ENCODE assay signal across 35 mouse cellular contexts in the genomic region with DNA sequence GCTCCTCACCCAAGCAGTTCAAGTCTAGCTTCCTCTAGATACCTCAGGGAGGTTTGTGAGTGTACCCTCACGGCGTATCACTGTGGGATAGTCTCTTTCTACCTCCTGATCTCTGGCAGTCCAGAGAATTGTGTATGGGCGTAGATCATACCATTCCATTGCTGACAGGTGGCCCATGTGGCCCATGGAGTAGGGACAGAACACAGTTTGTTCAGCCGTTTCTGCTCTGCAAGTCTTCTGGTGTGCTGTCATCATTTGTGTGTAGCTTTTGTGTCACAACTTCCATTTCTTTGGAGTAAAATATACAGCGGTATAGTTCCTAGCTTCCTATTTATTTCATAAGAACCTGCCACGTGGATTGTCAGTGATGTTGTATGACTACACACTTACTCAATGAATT.
"Had no signal": no experiment of that assay in that cellular context is flagged by ENCODE, and none has a peak within 500 bp of the region (broad histone marks: within the 10 kb centered on the region; RNA-seq: fewer than 3 reads in every experiment).

No protein-coding gene starts in this region.

- H3K27me3 ChIP-seq: heart, embryonic 12.5 days; heart, embryonic 13.5 days; heart, embryonic 15.5 days; hindbrain, embryonic 12.5 days; hindbrain, embryonic 13.5 days; hindbrain, embryonic 15.5 days; intestine, embryonic 15.5 days; kidney, embryonic 15.5 days had no signal

- H3K36me3 ChIP-seq: heart, embryonic 12.5 days; heart, embryonic 13.5 days; heart, embryonic 15.5 days; hindbrain, embryonic 12.5 days; hindbrain, embryonic 13.5 days; hindbrain, embryonic 15.5 days; intestine, embryonic 15.5 days had no signal

- H3K9ac ChIP-seq: heart, embryonic 12.5 days; heart, embryonic 13.5 days; heart, embryonic 15.5 days; hindbrain, embryonic 12.5 days; hindbrain, embryonic 13.5 days; hindbrain, embryonic 14.5 days; hindbrain, embryonic 15.5 days; intestine, embryonic 15.5 days; kidney, embryonic 15.5 days had no signal

- H3K4me3 ChIP-seq: heart, embryonic 10.5 days; heart, embryonic 12.5 days; heart, embryonic 13.5 days; heart, embryonic 15.5 days; hindbrain, embryonic 10.5 days; hindbrain, embryonic 12.5 days; hindbrain, embryonic 13.5 days; hindbrain, embryonic 15.5 days; intestine, embryonic 15.5 days; kidney, embryonic 15.5 days; layer of hippocampus, adult 2 months had no signal

- DNase-seq: heart, postnatal 10 days; heart, postnatal 14 days; heart, postnatal 36 days; heart, postnatal 4 days; kidney, adult 11 months; kidney, adult 18-20 months; kidney, adult 2 months; kidney, adult 8-10 months; kidney, adult 9 months; kidney, postnatal 10 days; kidney, postnatal 14 days; kidney, postnatal 25 days; kidney, postnatal 36 days; kidney, postnatal 4 days; layer of hippocampus, adult 9-11 months; layer of hippocampus, postnatal 36 days had no signal

- ATAC-seq: hindbrain, embryonic 16.5 days; hindbrain, postnatal 0 days; inflammation-experienced regulatory T-cells, adult 6 months; intestine, embryonic 15.5 days; intestine, embryonic 16.5 days; intestine, postnatal 0 days had no signal

- H3K27ac ChIP-seq: heart, embryonic 10.5 days; heart, embryonic 13.5 days; heart, embryonic 15.5 days; hindbrain, embryonic 10.5 days; hindbrain, embryonic 12.5 days; hindbrain, embryonic 13.5 days; hindbrain, embryonic 14.5 days; hindbrain, embryonic 15.5 days; hindbrain, postnatal 0 days; intestine, embryonic 15.5 days; kidney, embryonic 15.5 days; kidney, postnatal 0 days; layer of hippocampus, adult 2 months had no signal

- H3K9me3 ChIP-seq: heart, embryonic 10.5 days; heart, embryonic 12.5 days; heart, embryonic 13.5 days; heart, embryonic 15.5 days; hindbrain, embryonic 10.5 days; hindbrain, embryonic 12.5 days; hindbrain, embryonic 13.5 days; hindbrain, embryonic 15.5 days; intestine, embryonic 15.5 days; kidney, embryonic 15.5 days had no signal

- H3K4me1 ChIP-seq: hindbrain, embryonic 12.5 days; hindbrain, embryonic 15.5 days; intestine, embryonic 15.5 days had no signal

- H3K4me2 ChIP-seq: heart, embryonic 11.5 days; heart, embryonic 12.5 days; heart, embryonic 13.5 days; heart, embryonic 15.5 days; hindbrain, embryonic 12.5 days; hindbrain, embryonic 13.5 days; hindbrain, embryonic 14.5 days; hindbrain, embryonic 15.5 days; intestine, embryonic 15.5 days; kidney, embryonic 15.5 days had no signal
